ENCODE assay signal across 8 mouse cellular contexts in the genomic region with DNA sequence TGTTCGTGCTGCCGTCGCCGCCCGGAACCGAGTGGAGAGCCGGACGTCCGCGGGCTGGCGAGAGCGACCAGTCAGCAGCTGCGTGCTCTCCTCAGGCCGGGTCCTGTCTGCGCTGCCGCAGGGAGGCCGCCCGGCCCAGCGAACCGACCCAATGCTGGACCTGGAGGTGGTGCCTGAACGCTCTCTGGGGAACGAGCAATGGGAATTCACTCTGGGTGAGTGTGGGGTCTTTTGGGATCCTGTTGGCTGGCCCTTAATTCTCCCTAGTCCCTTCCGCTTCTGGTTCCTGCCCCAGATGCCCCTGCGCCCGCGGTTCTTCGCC. TPM values are rescaled to one million over a fixed set of nuclear protein-coding genes. Genes with fewer than 3 reads are reported as not detected.
DNase-seq lines count a peak whose midpoint lies in the region; ATAC-seq and TF ChIP-seq lines count a peak whose summit lies in the region.

No protein-coding gene starts in this region.

- TF ChIP-seq POLR2A in myocyte (IDR thresholded peaks at IDR 0.05; ENCODE audit: insufficient read length, low read depth), result no peak

- no peak for TF ChIP-seq CTCF in layer of hippocampus, adult 2 months (conservative IDR thresholded peaks at IDR 0.05)

- peaks cover 10% of the 10 kb centered on the region for H3K4me1 ChIP-seq in embryonic facial prominence, embryonic 12.5 days
- peaks cover 9% of the 10 kb centered on the region for H3K4me1 ChIP-seq in intestine, embryonic 15.5 days (replicated peaks)

- H3K27ac ChIP-seq in layer of hippocampus, adult 2 months, result peak overlapping the region; percentile 90
- 0 out of 2 replicates have a peak overlapping the region, but pooled peaks have one; percentile 24 for H3K27ac ChIP-seq in embryonic facial prominence, embryonic 12.5 days
- H3K27ac ChIP-seq in intestine, embryonic 15.5 days, result peak overlapping the region; percentile 88

- peak overlapping the region; percentile 50 for H3ac ChIP-seq in myocyte (ENCODE audit: control insufficient read depth, insufficient read length)

- H3K4me2 ChIP-seq in embryonic facial prominence, embryonic 12.5 days (replicated peaks), result peak overlapping the region; percentile 59
- H3K4me2 ChIP-seq in intestine, embryonic 15.5 days (replicated peaks), result peak overlapping the region; percentile 84
- H3K4me2 ChIP-seq in myocyte (ENCODE audit: low read depth), result peak overlapping the region; percentile 83

- H3K9me3 ChIP-seq in embryonic facial prominence, embryonic 12.5 days, result no peaks in the 10 kb centered on the region
- H3K9me3 ChIP-seq in intestine, embryonic 15.5 days, result no peaks in the 10 kb centered on the region

- H3K4me3 ChIP-seq in layer of hippocampus, adult 2 months, result peak overlapping the region; percentile 93
- H3K4me3 ChIP-seq in embryonic facial prominence, embryonic 12.5 days, result peak overlapping the region; percentile 66
- H3K4me3 ChIP-seq in intestine, embryonic 15.5 days (replicated peaks), result peak overlapping the region; percentile 97
- H3K4me3 ChIP-seq in myocyte, result peak overlapping the region; percentile 62

- ATAC-seq in embryonic facial prominence, embryonic 12.5 days (ENCODE audit: insufficient number of reproducible peaks, insufficient read depth, low FRiP score, low TSS enrichment), result no peak
- no peak for ATAC-seq in intestine, embryonic 15.5 days

- no peaks in the 10 kb centered on the region for H3K27me3 ChIP-seq in embryonic facial prominence, embryonic 12.5 days
- H3K27me3 ChIP-seq in intestine, embryonic 15.5 days (replicated peaks), result no peaks in the 10 kb centered on the region
- H3K27me3 ChIP-seq in myocyte (ENCODE audit: control insufficient read depth, insufficient read depth, insufficient read length), result no peaks in the 10 kb centered on the region

- under 1% methylated on average over 27 of the region's 27 CpGs for WGBS in embryonic facial prominence, embryonic 12.5 days
- WGBS in intestine, embryonic 15.5 days, result under 1% methylated on average over 27 of the region's 27 CpGs

- peaks cover 49% of the 10 kb centered on the region for H3K79me2 ChIP-seq in myocyte (ENCODE audit: control insufficient read depth, insufficient read depth)

- no peaks in the 10 kb centered on the region for H3K36me3 ChIP-seq in embryonic facial prominence, embryonic 12.5 days
- no peaks in the 10 kb centered on the region for H3K36me3 ChIP-seq in intestine, embryonic 15.5 days
- no peaks in the 10 kb centered on the region for H3K36me3 ChIP-seq in myocyte (ENCODE audit: control insufficient read depth, insufficient read depth)

- H3K9ac ChIP-seq in embryonic facial prominence, embryonic 12.5 days, result peak overlapping the region; percentile 81
- H3K9ac ChIP-seq in intestine, embryonic 15.5 days, result peak overlapping the region; percentile 90

- DNase-seq in layer of hippocampus, adult 2 months (ENCODE audit: low spot score in 2 of 2), result no peak
- no peak for DNase-seq in layer of hippocampus, postnatal 14 days (ENCODE audit: low spot score in 2 of 2)
- DNase-seq in adrenal gland, adult 8-10 months, result no peak
- no peak for DNase-seq in urinary bladder, postnatal 36 days (ENCODE audit: low spot score in 2 of 2)
- DNase-seq in frontal cortex, postnatal 10 days (ENCODE audit: low spot score in 2 of 2), result no peak

TF ChIP-seq in myocyte, 11 proteins besides CTCF, POLR2A, EP300 and RAD21:
- TF ChIP-seq E2F4 (IDR thresholded peaks at IDR 0.05; ENCODE audit: insufficient read depth) (no peak), TCF3 (IDR thresholded peaks at IDR 0.05; ENCODE audit: insufficient read length, low read depth) (no peak), MYOG (IDR thresholded peaks at IDR 0.05; ENCODE audit: control insufficient read depth in 1 of 3, insufficient read depth in 1 of 3, insufficient read length in 2 of 3, low read depth in 2 of 3) (no peak), MAX (IDR thresholded peaks at IDR 0.05; ENCODE audit: low read depth) (no peak), USF1 (IDR thresholded peaks at IDR 0.05; ENCODE audit: low read depth) (no peak), SRF (IDR thresholded peaks at IDR 0.05; ENCODE audit: control insufficient read depth, insufficient read length, low read depth) (no peak), MYOD1 (IDR thresholded peaks at IDR 0.05; ENCODE audit: control insufficient read depth in 1 of 3, insufficient read length in 2 of 3, low read depth in 2 of 3) (no peak), CEBPB (IDR thresholded peaks at IDR 0.05; ENCODE audit: insufficient read depth, poor library complexity, severe bottlenecking) (no peak), TCF12 (IDR thresholded peaks at IDR 0.05; ENCODE audit: insufficient read depth, poor library complexity, severe bottlenecking) (no peak), POLR2AphosphoS2 (IDR thresholded peaks at IDR 0.05; ENCODE audit: insufficient read length, low read depth) (no peak), REST (IDR thresholded peaks at IDR 0.05; ENCODE audit: insufficient read depth, insufficient read length) (no peak)

RNA-seq across cellular contexts. Expression of gene D230025D16Rik, which starts 0.3 kb away (rescaled TPM):
- total RNA-seq in layer of hippocampus, adult 2 months (2021), result 10 to 100 TPM; 38.9 to 39.2 TPM
- 10 to 100 TPM; 29.2 to 30.9 TPM for total RNA-seq in layer of hippocampus, postnatal 14 days (2021)
- polyA plus RNA-seq in embryonic facial prominence, embryonic 12.5 days (2016; fragmentation: Nextera tagmentation; extraction: Ambion mirVana), result 26.3 and 26.7 TPM in 2 replicates
- polyA plus RNA-seq in intestine, embryonic 15.5 days (2015; fragmentation: Nextera tagmentation; extraction: Ambion mirVana), result 20.6 and 21.8 TPM in 2 replicates
- polyA plus RNA-seq in myocyte (2012; fragmentation: generic; extraction: Trizol), result 16.6 TPM
- 10 to 100 TPM; 25.0 to 31.8 (median 28.4) TPM for total RNA-seq in adrenal gland, adult 8-10 months (2022)

RNA-seq across cellular contexts. Expression of gene B3gnt9, which starts 29.7 kb away (rescaled TPM):
- 1 to 10 TPM; 2.9 TPM for total RNA-seq in layer of hippocampus, adult 2 months (2021)
- 1 to 10 TPM; 3.6 to 4.2 TPM for total RNA-seq in layer of hippocampus, postnatal 14 days (2021)
- polyA plus RNA-seq in embryonic facial prominence, embryonic 12.5 days (2016; fragmentation: Nextera tagmentation; extraction: Ambion mirVana), result 7.1 and 9.1 TPM in 2 replicates
- polyA plus RNA-seq in intestine, embryonic 15.5 days (2015; fragmentation: Nextera tagmentation; extraction: Ambion mirVana), result 18.8 and 19.5 TPM in 2 replicates
- 6.2 TPM for polyA plus RNA-seq in myocyte (2012; fragmentation: generic; extraction: Trizol)
- 1 to 10 TPM; 3.5 to 5.9 (median 4.6) TPM for total RNA-seq in adrenal gland, adult 8-10 months (2022)

RNA-seq across cellular contexts. Expression of gene Tradd, which starts 39.2 kb away (rescaled TPM):
- total RNA-seq in layer of hippocampus, adult 2 months (2021), result 1 to 10 TPM; 7.0 to 7.6 TPM
- 1 to 10 TPM; 6.0 to 7.4 TPM for total RNA-seq in layer of hippocampus, postnatal 14 days (2021)
- polyA plus RNA-seq in embryonic facial prominence, embryonic 12.5 days (2016; fragmentation: Nextera tagmentation; extraction: Ambion mirVana), result 17.4 and 18.7 TPM in 2 replicates
- polyA plus RNA-seq in intestine, embryonic 15.5 days (2015; fragmentation: Nextera tagmentation; extraction: Ambion mirVana), result 36.7 and 39.2 TPM in 2 replicates
- polyA plus RNA-seq in myocyte (2012; fragmentation: generic; extraction: Trizol), result 27.0 TPM
- total RNA-seq in adrenal gland, adult 8-10 months (2022), result 10 to 100 TPM; 15.5 to 20.0 (median 19.2) TPM

RNA-seq across cellular contexts. Expression of gene Fbxl8, which starts 39.2 kb away (rescaled TPM):
- total RNA-seq in layer of hippocampus, adult 2 months (2021), result 1 to 10 TPM in 1 of 2 experiments, under 1 TPM in 1; 0.91 to 1.9 TPM
- 1 to 10 TPM in 1 of 2 experiments, under 1 TPM in 1; 0.52 to 1.1 TPM for total RNA-seq in layer of hippocampus, postnatal 14 days (2021)
- polyA plus RNA-seq in embryonic facial prominence, embryonic 12.5 days (2016; fragmentation: Nextera tagmentation; extraction: Ambion mirVana), result 1.2 and 1.4 TPM in 2 replicates
- 4.4 and 5.0 TPM in 2 replicates for polyA plus RNA-seq in intestine, embryonic 15.5 days (2015; fragmentation: Nextera tagmentation; extraction: Ambion mirVana)
- 10.5 TPM for polyA plus RNA-seq in myocyte (2012; fragmentation: generic; extraction: Trizol)
- total RNA-seq in adrenal gland, adult 8-10 months (2022), result 1 to 10 TPM; 3.9 to 5.4 (median 4.5) TPM

RNA-seq across cellular contexts. Expression of gene Hsf4, which starts 44.4 kb away (rescaled TPM):
- total RNA-seq in layer of hippocampus, adult 2 months (2021), result 1 to 10 TPM; 7.2 to 9.5 TPM
- total RNA-seq in layer of hippocampus, postnatal 14 days (2021), result 1 to 10 TPM; 1.4 to 1.9 TPM
- polyA plus RNA-seq in embryonic facial prominence, embryonic 12.5 days (2016; fragmentation: Nextera tagmentation; extraction: Ambion mirVana), result 0.36 TPM in 1 of 2 replicates, not detected in the other
- polyA plus RNA-seq in intestine, embryonic 15.5 days (2015; fragmentation: Nextera tagmentation; extraction: Ambion mirVana), result 0.10 and 0.11 TPM in 2 replicates
- 5.8 TPM for polyA plus RNA-seq in myocyte (2012; fragmentation: generic; extraction: Trizol)
- total RNA-seq in adrenal gland, adult 8-10 months (2022), result 1 to 10 TPM; 2.1 to 4.8 (median 3.3) TPM

Comparison
In these comparisons a context has a peak if more than half of its experiments do, and no peak if none do; other contexts are left out.
1. H3K27ac ChIP-seq: peak in every context shown above with its lines; median percentile 90 in layer of hippocampus, adult 2 months; 88 in intestine, embryonic 15.5 days; 24 in embryonic facial prominence, embryonic 12.5 days.